Mouse (Mus musculus) forebrain, embryonic 16.5 days (tissue): ENCODE results near the gene Tspan32. TPM values are rescaled to one million over a fixed set of nuclear protein-coding genes. Genes with fewer than 3 reads are reported as not detected.
A peak's percentile ranks its signal among the peaks of the same experiment; 100 is the strongest.

Experiments
- ATAC-seq: fragments of 200-750 bp; cut with Nextera tagmentation; 2 replicates; pipeline ENCODE4 v1.8.0; 2017; ENCODE audit warnings: mild to moderate bottlenecking, moderate library complexity
- H3K27ac ChIP-seq: fragments of 300-500 bp; sonication (generic); 2 replicates; pipeline ENCODE4 v1.5.1; 2014; ENCODE audit warnings: low read length, control low read depth
- H3K27me3 ChIP-seq: fragments of 300-500 bp; sonication (generic); replicated peaks from 2 replicates; pipeline ENCODE4 v1.6.1; 2014; ENCODE audit warnings: low read length; ENCODE audit not compliant: control insufficient read depth, insufficient read depth
- H3K36me3 ChIP-seq: fragments of 300-500 bp; sonication (generic); 2 replicates; pipeline ENCODE4 v1.6.1; 2014; ENCODE audit not compliant: control insufficient read depth, insufficient read depth
- H3K4me1 ChIP-seq: fragments of 300-500 bp; sonication (generic); replicated peaks from 2 replicates; pipeline ENCODE4 v1.6.1; 2014; ENCODE audit warnings: low read length; ENCODE audit not compliant: control insufficient read depth, insufficient read depth
- H3K4me2 ChIP-seq: fragments of 300-500 bp; sonication (generic); 2 replicates; pipeline ENCODE4 v1.6.1; 2014; ENCODE audit warnings: mild to moderate bottlenecking, low read length, control low read depth
- H3K4me3 ChIP-seq: fragments of 300-500 bp; sonication (generic); replicated peaks from 2 replicates; pipeline ENCODE4 v1.5.1; 2014; ENCODE audit warnings: mild to moderate bottlenecking, low read length, control low read depth
- H3K9ac ChIP-seq: fragments of 300-500 bp; sonication (generic); replicated peaks from 2 replicates; pipeline ENCODE4 v1.6.1; 2014; ENCODE audit warnings: low read depth, low read length, control low read depth
- H3K9me3 ChIP-seq: fragments of 300-500 bp; sonication (generic); 2 replicates; pipeline ENCODE4 v1.6.1; 2016; ENCODE audit warnings: low read length; ENCODE audit not compliant: control insufficient read depth
- WGBS: fragments of 180-500 bp; shearing (Covaris S2); extraction: QIAGEN DNeasy Blood & Tissue Kit; methylation state at CpG from one replicate; pipeline ENCODE4 v1.1.7; 2014; 5-methylcytosine and 5-hydroxymethylcytosine counted together
- polyA plus RNA-seq: library from polyadenylated mRNA; unstranded; fragments of >200 nt; fragmentation: Nextera tagmentation; extraction: Ambion mirVana; gene quantifications from 2 replicates; pipeline ENCODE4 v1.2.1, GENCODE M21; 2015

Gene Tspan32
- polyA plus RNA-seq, 1 experiment from 2014 or later, result 0.32 TPM

DNA sequence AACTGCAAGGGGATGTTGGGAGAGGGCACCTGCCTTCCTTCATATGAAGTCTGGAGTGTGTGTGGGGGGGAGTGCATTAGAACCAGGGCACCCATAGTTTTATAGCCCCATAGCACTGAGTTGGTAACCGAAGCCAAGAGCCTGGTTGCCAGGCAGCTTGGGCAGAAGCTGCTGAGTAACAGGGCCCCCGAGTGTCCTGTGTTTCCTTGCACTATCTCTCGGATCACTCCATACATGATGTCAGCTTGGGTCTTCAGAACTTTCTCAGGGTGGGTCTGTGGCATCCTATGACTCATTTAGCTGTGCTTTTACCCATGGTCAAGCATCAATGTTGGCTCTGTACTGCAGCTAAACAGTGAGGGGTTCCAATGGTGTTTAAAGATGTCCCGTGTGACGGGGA, 52.2 kb downstream of the Tspan32 start:
- H3K9me3 ChIP-seq, result no peaks in the 10 kb centered on the region
- ATAC-seq, result no peak
- H3K4me2 ChIP-seq, result no peak overlapping the region
- H3K27ac ChIP-seq, result no peak overlapping the region
- no peak overlapping the region for H3K4me3 ChIP-seq
- WGBS, result 92% methylated on average over 5 of the region's 5 CpGs
- peaks cover 42% of the 10 kb centered on the region for H3K4me1 ChIP-seq
- no peak overlapping the region for H3K9ac ChIP-seq
- H3K36me3 ChIP-seq, result no peaks in the 10 kb centered on the region
- H3K27me3 ChIP-seq, result no peaks in the 10 kb centered on the region

DNA sequence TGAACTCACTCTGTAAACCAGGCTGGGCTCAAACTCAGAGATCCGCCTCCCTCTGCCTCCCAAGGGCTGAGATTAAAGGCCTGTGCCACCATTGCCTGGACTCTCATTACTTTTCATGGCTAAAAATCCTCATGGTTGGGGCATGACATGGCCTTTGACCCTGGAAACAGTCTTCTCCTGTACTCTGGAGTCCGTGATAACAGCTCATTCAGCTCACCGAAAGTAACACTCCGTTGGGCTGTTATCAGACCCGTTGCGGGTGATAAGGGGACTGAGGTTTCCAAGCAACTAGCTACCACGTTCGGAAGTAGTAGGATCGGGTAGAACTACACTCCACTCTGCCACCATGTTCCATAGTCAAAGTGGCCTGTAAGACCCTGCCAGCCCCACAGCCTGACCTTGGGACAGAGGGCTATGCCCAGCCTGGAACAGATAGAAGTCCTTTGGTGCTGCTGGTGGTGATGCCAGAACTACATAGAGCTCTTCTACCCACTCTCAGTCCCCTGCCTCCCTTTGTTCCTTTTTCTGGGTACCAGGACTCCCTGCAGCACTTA, 52.9 kb downstream of the Tspan32 start:
- Histone ChIP-seq H3K36me3 (no peaks in the 10 kb centered on the region; the same call in 1 of the 2 replicates), H3K27ac (no peak overlapping the region), H3K4me1 (peaks cover 38% of the 10 kb centered on the region), H3K4me2 (no peak overlapping the region), H3K9ac (no peak overlapping the region), H3K9me3 (no peaks in the 10 kb centered on the region), H3K4me3 (no peak overlapping the region), H3K27me3 (no peaks in the 10 kb centered on the region)
- 87% methylated on average over 9 of the region's 9 CpGs for WGBS
- ATAC-seq, result no peak

DNA sequence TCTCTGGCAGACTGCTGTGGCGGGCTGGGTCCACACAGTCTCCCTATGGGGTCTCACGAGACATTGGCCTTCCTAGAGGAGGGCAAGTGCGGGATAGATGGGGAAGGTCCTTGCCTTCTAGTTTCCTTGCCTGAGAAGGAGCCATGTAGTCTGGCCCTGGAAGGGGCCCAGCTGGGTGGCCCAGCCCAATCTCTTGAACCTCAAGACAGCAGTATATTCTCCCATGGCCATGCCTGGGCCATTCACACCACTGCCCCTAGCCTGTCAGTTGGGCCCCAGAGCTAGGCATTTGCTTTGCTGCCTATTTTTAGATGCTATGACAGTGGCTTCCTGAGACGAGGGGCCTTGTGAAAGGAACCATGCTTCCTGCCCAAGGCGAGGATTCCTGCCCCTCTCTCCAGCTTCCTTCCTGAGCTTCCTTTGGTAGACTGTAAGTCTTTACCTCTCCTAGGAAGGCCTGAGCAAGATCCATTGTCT, 53.4 kb downstream of the Tspan32 start:
- 81% methylated on average over 5 of the region's 5 CpGs for WGBS
- no peaks in the 10 kb centered on the region for H3K9me3 ChIP-seq
- peaks cover 5% of the 10 kb centered on the region; the same call in 1 of the 2 replicates for H3K36me3 ChIP-seq
- H3K4me2 ChIP-seq, result no peak overlapping the region
- no peak overlapping the region for H3K9ac ChIP-seq
- ATAC-seq, result no peak
- no peaks in the 10 kb centered on the region for H3K27me3 ChIP-seq
- no peak overlapping the region; the same call in 1 of the 2 replicates for H3K27ac ChIP-seq
- peaks cover 38% of the 10 kb centered on the region for H3K4me1 ChIP-seq
- H3K4me3 ChIP-seq, result no peak overlapping the region

DNA sequence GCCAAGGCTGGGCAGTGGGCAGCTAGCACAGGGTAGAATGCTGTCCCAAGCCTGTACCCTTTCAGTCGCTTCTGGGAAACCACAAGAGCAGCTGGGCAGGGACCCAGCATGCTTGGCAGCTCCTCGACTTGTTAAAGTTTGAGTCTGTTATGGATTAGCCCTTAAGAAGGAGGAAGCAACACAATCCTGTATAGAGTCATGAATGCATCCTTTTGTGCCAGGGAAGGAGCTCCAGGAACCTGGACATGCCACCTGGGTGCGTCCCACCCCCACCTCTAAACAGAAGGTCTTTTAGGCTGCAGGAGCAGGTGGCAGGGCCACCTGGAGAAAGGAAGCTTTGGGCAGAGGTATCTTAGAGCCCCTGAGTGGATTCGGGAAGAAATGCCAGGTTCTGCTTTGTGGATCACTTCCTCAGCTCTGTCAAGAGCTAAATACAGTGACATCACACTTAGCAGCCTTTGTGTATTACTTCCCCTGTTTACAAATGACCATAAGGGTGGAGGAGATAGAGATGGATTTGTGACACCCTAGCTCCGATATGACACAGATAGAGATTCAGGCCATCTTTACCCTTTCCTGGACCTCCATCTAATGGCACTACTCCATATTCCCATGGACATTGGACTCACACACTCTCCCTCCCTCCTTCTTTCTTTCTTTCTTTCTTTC, 54.5 kb downstream of the Tspan32 start:
- Histone ChIP-seq H3K4me2 (no peak overlapping the region), H3K9ac (peak overlapping the region; percentile 22; the same call in 1 of the 2 replicates), H3K36me3 (peaks cover 12% of the 10 kb centered on the region; the same call in 1 of the 2 replicates), H3K27me3 (no peaks in the 10 kb centered on the region), H3K27ac (peak overlapping the region; percentile 33; the same call in 1 of the 2 replicates), H3K4me1 (peaks cover 29% of the 10 kb centered on the region), H3K9me3 (no peaks in the 10 kb centered on the region), H3K4me3 (no peak overlapping the region)
- WGBS, result 62% methylated on average over 5 of the region's 5 CpGs
- ATAC-seq, result no peak

DNA sequence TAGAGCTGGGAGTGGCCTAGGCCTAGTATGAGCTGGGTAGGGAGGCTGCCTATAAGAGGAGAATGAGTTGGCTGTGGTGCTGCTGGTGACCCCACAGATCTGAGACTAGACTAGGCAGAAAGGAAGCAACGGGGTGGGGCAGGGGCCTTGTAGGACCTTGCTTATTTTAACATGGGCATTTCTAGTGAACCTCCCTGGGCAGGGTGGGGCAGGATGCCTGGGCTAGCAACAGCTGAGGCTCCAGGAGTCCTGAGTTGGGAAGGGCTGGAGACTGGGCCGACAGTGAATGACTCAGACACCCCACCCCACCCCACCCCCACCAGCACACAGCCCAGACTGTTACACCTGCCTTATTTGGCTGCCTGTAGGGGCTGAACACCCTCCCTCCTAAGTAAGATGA, 57.9 kb downstream of the Tspan32 start:
- no peak overlapping the region for H3K4me3 ChIP-seq
- no peak overlapping the region for H3K27ac ChIP-seq
- WGBS, result 83% methylated on average over 2 of the region's 2 CpGs
- ATAC-seq, result no peak
- H3K36me3 ChIP-seq, result peaks cover 26% of the 10 kb centered on the region
- no peak overlapping the region for H3K9ac ChIP-seq
- peaks cover 12% of the 10 kb centered on the region for H3K4me1 ChIP-seq
- no peak overlapping the region for H3K4me2 ChIP-seq
- no peaks in the 10 kb centered on the region for H3K27me3 ChIP-seq
- H3K9me3 ChIP-seq, result no peaks in the 10 kb centered on the region

DNA sequence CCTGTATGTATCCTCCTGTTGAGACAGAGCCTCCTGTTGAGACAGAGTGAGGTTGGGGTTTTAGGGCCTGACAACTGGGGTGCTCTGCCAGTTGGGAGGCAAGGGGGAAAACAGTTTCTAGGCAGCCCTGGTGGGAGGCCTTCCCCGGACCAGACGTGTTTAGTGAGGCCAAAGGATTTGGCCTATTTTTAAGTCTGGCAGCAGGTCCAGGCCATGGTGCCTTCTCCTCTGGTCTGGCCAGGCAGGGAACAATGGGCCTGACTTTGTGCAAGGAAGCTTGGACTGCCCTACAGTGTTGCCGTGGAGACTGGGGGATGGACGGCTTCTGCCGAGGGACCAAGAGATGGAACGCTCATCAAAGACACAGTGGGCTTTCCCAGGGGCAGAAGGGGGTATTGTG, 59.4 kb downstream of the Tspan32 start:
- no peak overlapping the region for H3K4me2 ChIP-seq
- peaks cover 28% of the 10 kb centered on the region for H3K36me3 ChIP-seq
- no peaks in the 10 kb centered on the region for H3K27me3 ChIP-seq
- H3K9me3 ChIP-seq, result no peaks in the 10 kb centered on the region
- WGBS, result 58% methylated on average over 6 of the region's 6 CpGs
- no peak overlapping the region for H3K27ac ChIP-seq
- no peak overlapping the region for H3K4me3 ChIP-seq
- H3K4me1 ChIP-seq, result peaks cover 14% of the 10 kb centered on the region
- no peak for ATAC-seq
- no peak overlapping the region for H3K9ac ChIP-seq

DNA sequence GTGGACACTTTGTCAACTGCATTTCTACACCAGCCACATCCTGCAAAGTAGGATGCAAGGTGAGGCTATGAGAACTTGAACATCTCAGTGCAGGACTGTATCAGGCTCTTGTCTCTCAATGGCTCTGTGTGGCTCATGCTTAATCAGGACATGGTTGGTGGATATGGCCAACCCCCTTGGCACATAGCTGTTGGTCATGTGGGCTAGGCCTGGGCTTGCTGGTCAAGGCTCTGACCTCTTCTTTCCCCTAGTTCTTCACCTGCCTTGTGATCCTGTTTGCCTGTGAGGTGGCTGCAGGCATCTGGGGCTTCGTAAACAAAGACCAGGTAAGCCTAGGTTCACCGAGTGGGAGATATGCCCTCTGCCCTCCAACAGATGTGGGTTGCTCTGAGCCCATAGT, 60.8 kb downstream of the Tspan32 start:
- no peak overlapping the region for H3K27ac ChIP-seq
- H3K9ac ChIP-seq, result no peak overlapping the region
- peaks cover 28% of the 10 kb centered on the region for H3K36me3 ChIP-seq
- H3K4me3 ChIP-seq, result no peak overlapping the region
- no peak for ATAC-seq
- no peaks in the 10 kb centered on the region for H3K9me3 ChIP-seq
- no peak overlapping the region for H3K4me2 ChIP-seq
- peaks cover 20% of the 10 kb centered on the region for H3K4me1 ChIP-seq
- H3K27me3 ChIP-seq, result no peaks in the 10 kb centered on the region
- WGBS, result 96% methylated on average over 2 of the region's 2 CpGs

DNA sequence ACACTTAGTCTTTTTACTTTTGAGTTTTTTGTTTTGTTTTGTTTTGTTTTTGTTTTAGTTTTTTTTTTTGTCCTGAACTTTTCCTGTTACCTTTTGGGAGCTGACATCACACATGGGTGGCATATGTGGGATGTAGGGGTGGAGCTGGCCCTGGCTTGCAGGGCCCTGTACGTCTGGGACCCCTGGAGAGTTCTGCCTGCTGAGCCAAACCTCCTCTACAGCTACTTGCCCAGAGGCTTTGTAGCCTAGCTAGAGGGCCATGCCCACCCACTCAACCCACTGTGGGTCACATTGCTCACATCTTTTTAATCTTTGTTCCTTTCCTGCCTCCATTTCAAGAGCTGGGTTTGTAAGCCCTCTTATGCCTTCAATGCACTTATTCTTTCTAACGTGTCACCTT, 62.6 kb downstream of the Tspan32 start:
- peaks cover 28% of the 10 kb centered on the region for H3K36me3 ChIP-seq
- WGBS, result 61% methylated on average over 2 of the region's 2 CpGs
- no peak overlapping the region for H3K9ac ChIP-seq
- H3K9me3 ChIP-seq, result no peaks in the 10 kb centered on the region
- no peaks in the 10 kb centered on the region for H3K27me3 ChIP-seq
- H3K27ac ChIP-seq, result no peak overlapping the region
- H3K4me3 ChIP-seq, result no peak overlapping the region
- no peak overlapping the region for H3K4me2 ChIP-seq
- H3K4me1 ChIP-seq, result peaks cover 24% of the 10 kb centered on the region
- no peak for ATAC-seq

DNA sequence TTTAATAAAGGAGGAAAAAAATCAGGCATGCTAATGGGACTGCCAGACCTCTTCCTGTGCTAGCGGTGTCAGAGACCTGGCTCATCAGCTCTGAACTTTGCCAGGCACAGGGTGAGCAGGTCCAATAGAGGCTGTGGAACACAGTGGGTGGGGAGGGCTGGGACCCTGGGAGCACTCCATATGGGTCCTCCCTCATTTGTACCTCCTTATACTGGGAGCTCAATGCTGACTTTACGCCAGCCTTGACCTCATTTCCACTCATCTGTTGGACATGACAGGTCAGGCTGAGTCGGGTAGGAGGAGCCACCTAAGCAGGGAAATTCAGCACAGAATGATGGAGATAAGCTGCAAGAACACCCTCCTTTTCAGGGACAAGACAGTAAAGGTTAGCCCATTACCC, 63.1 kb downstream of the Tspan32 start:
- H3K36me3 ChIP-seq, result peaks cover 27% of the 10 kb centered on the region
- H3K4me1 ChIP-seq, result peaks cover 24% of the 10 kb centered on the region
- H3K27ac ChIP-seq, result peak overlapping the region; percentile 90
- H3K4me2 ChIP-seq, result peak overlapping the region; percentile 60
- WGBS, result 93% methylated on average over 3 of the region's 3 CpGs
- no peak overlapping the region for H3K9ac ChIP-seq
- no peaks in the 10 kb centered on the region for H3K27me3 ChIP-seq
- no peaks in the 10 kb centered on the region for H3K9me3 ChIP-seq
- no peak for ATAC-seq
- peak overlapping the region; percentile 94; the same call in 1 of the 2 replicates for H3K4me3 ChIP-seq
